Mouse (Mus musculus) MEL (cell line): ENCODE measurements at regions not wholly inside any gene's neighbourhood (a gene's known extent, or its start where the extent isn't known, plus 50 kb on each side); places are given as distances from the start of the nearest gene placed in this dataset.

Experiments used
- EP300 ChIP-seq, 2 experiments: IDR thresholded peaks; 2 replicates each; pipeline ENCODE4 v1.6.1; 2011; ENCODE audit warnings: improper control_type of control experiment in 2 of 2, low read length in 2 of 2, low read depth in 1 of 2, mild to moderate bottlenecking in 1 of 2
- RAD21 ChIP-seq: IDR thresholded peaks from 2 replicates; pipeline ENCODE4 v1.6.1; 2011; ENCODE audit warnings: mild to moderate bottlenecking, low read depth, low read length, improper control_type of control experiment
- TBP ChIP-seq: IDR thresholded peaks from 2 replicates; pipeline ENCODE4 v1.8.0; 2011; ENCODE audit warnings: low read depth, low read length, improper control_type of control experiment
- ZC3H11A ChIP-seq: IDR thresholded peaks from 2 replicates; pipeline ENCODE4 v1.6.1; 2012; ENCODE audit warnings: low read depth, mild to moderate bottlenecking, inconsistent platforms, low read length, improper control_type of control experiment

GRCm38 (mm10) chr12:117357811-117358210 lies 158.5 kb upstream of the Rapgef5 start:
- no peak for TF ChIP-seq EP300 (IDR thresholded peaks at IDR 0.05; ENCODE audit: low read depth in 1 of 2, low read length in 2 of 2)
- TF ChIP-seq TBP: no peak
- TF ChIP-seq RAD21: no peak
- no peak for TF ChIP-seq ZC3H11A
